Mouse (Mus musculus) erythroblast, embryonic 14.5 days (primary cell): ENCODE data around the gene Lhx5.

Source experiments
- GATA1 ChIP-seq: IDR thresholded peaks from 2 replicates; pipeline ENCODE4 v1.6.1; 2012; ENCODE audit warnings: low read length, inconsistent platforms, mixed read lengths
- TAL1 ChIP-seq: IDR thresholded peaks from 3 replicates; pipeline ENCODE4 v1.6.1; 2012; ENCODE audit warnings: low read length, inconsistent platforms, mixed read lengths

DNA sequence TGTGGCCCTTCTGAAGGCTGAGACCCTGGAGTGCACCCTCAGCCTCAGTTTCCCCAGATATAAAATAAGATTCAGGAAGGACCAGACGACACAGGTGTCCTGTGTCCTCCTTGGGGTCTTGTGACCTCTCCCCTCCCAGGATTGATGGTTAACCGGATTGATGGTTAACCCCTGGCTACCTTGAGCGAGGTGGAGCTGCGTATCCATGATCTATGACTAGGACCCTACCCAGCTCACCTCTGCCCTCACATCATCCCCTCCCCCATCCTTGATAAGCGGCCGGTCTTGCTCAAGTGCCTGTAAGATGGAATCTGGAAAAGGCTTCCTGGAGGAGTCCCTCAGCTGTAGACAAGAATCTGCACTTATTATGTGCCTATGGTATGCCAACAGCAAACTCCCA, 37.3 kb downstream of the Lhx5 start:
- TF ChIP-seq GATA1, result no peak
- TF ChIP-seq TAL1, result no peak
